Comparison of ENCODE assay signal across 8 mouse cellular contexts in genomic region chr12:72070327-72071269, GRCm38 (mm10). TPM values are rescaled to one million over a fixed set of nuclear protein-coding genes. Genes with fewer than 3 reads are reported as not detected.
DNase-seq lines count a peak whose midpoint lies in the region; ATAC-seq lines count a peak whose summit lies in the region.

Gpr135 (minus strand) TSS chr12:72071125.

- H3K9me3 ChIP-seq in forebrain, embryonic 12.5 days: no peaks in the 10 kb centered on the region
- peaks cover 4% of the 10 kb centered on the region; the same call in 1 of the 2 replicates for H3K9me3 ChIP-seq in heart, embryonic 16.5 days (replicated peaks; ENCODE audit: control insufficient read depth, low read length)
- no peaks in the 10 kb centered on the region for H3K9me3 ChIP-seq in liver, embryonic 13.5 days (replicated peaks)

- H3K4me3 ChIP-seq in forebrain, embryonic 12.5 days (replicated peaks): peak within 1 kb of the TSS; percentile 69
- H3K4me3 ChIP-seq in heart, embryonic 16.5 days (ENCODE audit: low read length): peak within 1 kb of the TSS; percentile 72
- H3K4me3 ChIP-seq in liver, embryonic 13.5 days (replicated peaks): peak within 1 kb of the TSS; percentile 63

- peak within 1 kb of the TSS; percentile 74 for H3K27ac ChIP-seq in forebrain, embryonic 12.5 days
- H3K27ac ChIP-seq in heart, embryonic 16.5 days (ENCODE audit: low read length): no peak within 1 kb of the TSS
- no peak within 1 kb of the TSS for H3K27ac ChIP-seq in liver, embryonic 13.5 days

- peaks cover 21% of the 10 kb centered on the region for H3K27me3 ChIP-seq in forebrain, embryonic 12.5 days
- peaks cover 17% of the 10 kb centered on the region for H3K27me3 ChIP-seq in heart, embryonic 16.5 days (ENCODE audit: control insufficient read depth, insufficient read depth, low read length)
- H3K27me3 ChIP-seq in liver, embryonic 13.5 days: peaks cover 54% of the 10 kb centered on the region

- H3K4me1 ChIP-seq in forebrain, embryonic 12.5 days: peaks cover 10% of the 10 kb centered on the region
- peaks cover 4% of the 10 kb centered on the region for H3K4me1 ChIP-seq in heart, embryonic 16.5 days (ENCODE audit: control insufficient read depth, insufficient read depth, low read length)
- H3K4me1 ChIP-seq in liver, embryonic 13.5 days (replicated peaks): peaks cover 16% of the 10 kb centered on the region

- ATAC-seq in forebrain, embryonic 12.5 days (ENCODE audit: low FRiP score): peak; percentile 87
- peak; percentile 85 for ATAC-seq in heart, embryonic 16.5 days (replicated peaks; ENCODE audit: extremely low read depth, insufficient read depth, low FRiP score)
- peak; percentile 71 for ATAC-seq in liver, embryonic 13.5 days (ENCODE audit: low read depth)

- peak within 1 kb of the TSS; percentile 97 for H3K4me2 ChIP-seq in forebrain, embryonic 12.5 days
- H3K4me2 ChIP-seq in heart, embryonic 16.5 days (ENCODE audit: low read depth, low read length): peak within 1 kb of the TSS; percentile 70
- H3K4me2 ChIP-seq in liver, embryonic 13.5 days: peak within 1 kb of the TSS; percentile 86

- WGBS in forebrain, embryonic 12.5 days: under 1% methylated on average over 94 of the region's 94 CpGs
- WGBS in heart, embryonic 16.5 days: under 1% methylated on average over 94 of the region's 94 CpGs
- WGBS in liver, embryonic 13.5 days (ENCODE audit: insufficient replicate concordance): under 1% methylated on average over 94 of the region's 94 CpGs

- peak within 1 kb of the TSS; percentile 71 for H3K9ac ChIP-seq in forebrain, embryonic 12.5 days
- H3K9ac ChIP-seq in heart, embryonic 16.5 days (ENCODE audit: low read length): peak within 1 kb of the TSS; percentile 58
- peak within 1 kb of the TSS; percentile 45 for H3K9ac ChIP-seq in liver, embryonic 13.5 days

- peak; percentile 88 for DNase-seq in CD4-positive, CD25-positive, alpha-beta regulatory T cell, adult 2 months (ENCODE audit: low read depth, low spot score)
- peak; percentile 52 for DNase-seq in c-Kit-positive CD71-negative TER-119-negative erythroid progenitor cells, embryonic 14.5 days (ENCODE audit: low read depth)
- DNase-seq in kidney, postnatal 25 days: peak; percentile 81 to 83
- peak; percentile 31 for DNase-seq in liver, embryonic 13.5 days
- peak; percentile 80 for DNase-seq in naive thymus-derived CD4-positive, alpha-beta T cell, adult 2 months (ENCODE audit: low read depth)
- DNase-seq in spleen, postnatal 4 days (ENCODE audit: low spot score in 2 of 2): peak; percentile 61 to 85

- no peaks in the 10 kb centered on the region for H3K36me3 ChIP-seq in forebrain, embryonic 12.5 days (replicated peaks)
- H3K36me3 ChIP-seq in heart, embryonic 16.5 days (ENCODE audit: control insufficient read depth, insufficient read depth): peaks cover 7% of the 10 kb centered on the region; the same call in 1 of the 2 replicates
- H3K36me3 ChIP-seq in liver, embryonic 13.5 days: peaks cover 12% of the 10 kb centered on the region; the same call in 1 of the 2 replicates

RNA-seq across cellular contexts. Expression of gene Gpr135, which starts in this region (rescaled TPM):
- polyA plus RNA-seq in forebrain, embryonic 12.5 days (2016; fragmentation: Nextera tagmentation; extraction: Ambion mirVana): 1.1 and 1.4 TPM in 2 replicates
- polyA plus RNA-seq in heart, embryonic 16.5 days (2015; fragmentation: Nextera tagmentation; extraction: Ambion mirVana): 0.42 and 0.53 TPM in 2 replicates
- polyA plus RNA-seq in liver, embryonic 13.5 days (2015; fragmentation: Nextera tagmentation; extraction: Ambion mirVana): 0.09 and 0.19 TPM in 2 replicates

Comparison
In these comparisons a context has a peak if more than half of its experiments do, and no peak if none do; other contexts are left out.
1. Peak in ATAC-seq, H3K4me3 ChIP-seq, H3K9ac ChIP-seq and H3K4me2 ChIP-seq in heart, embryonic 16.5 days; RNA of the gene not detected or under 1 TPM.
2. Peak in DNase-seq, ATAC-seq, H3K4me3 ChIP-seq, H3K9ac ChIP-seq and H3K4me2 ChIP-seq in liver, embryonic 13.5 days; RNA of the gene not detected or under 1 TPM.
3. DNase-seq: peak in every context shown above with its lines; median percentile 88 in CD4-positive, CD25-positive, alpha-beta regulatory T cell, adult 2 months; 82 in kidney, postnatal 25 days; 80 in naive thymus-derived CD4-positive, alpha-beta T cell, adult 2 months; 73 in spleen, postnatal 4 days; 52 in c-Kit-positive CD71-negative TER-119-negative erythroid progenitor cells, embryonic 14.5 days; 31 in liver, embryonic 13.5 days.